Mouse (Mus musculus) spleen, adult 2 months (tissue): ENCODE data around the gene Lpcat3.

Experiments used
- CTCF ChIP-seq: fragments of 200-500 bp; IDR thresholded peaks from 2 replicates; pipeline ENCODE4 v1.5.1; 2011; ENCODE audit warnings: mild to moderate bottlenecking, inconsistent platforms; ENCODE audit not compliant: insufficient read depth, insufficient read length, insufficient replicate concordance; ENCODE audit errors: extremely low read depth
- POLR2A ChIP-seq: fragments of 200-500 bp; IDR thresholded peaks from 2 replicates; pipeline ENCODE4 v1.6.1; 2011; ENCODE audit warnings: low read depth, low read length, inconsistent platforms

DNA sequence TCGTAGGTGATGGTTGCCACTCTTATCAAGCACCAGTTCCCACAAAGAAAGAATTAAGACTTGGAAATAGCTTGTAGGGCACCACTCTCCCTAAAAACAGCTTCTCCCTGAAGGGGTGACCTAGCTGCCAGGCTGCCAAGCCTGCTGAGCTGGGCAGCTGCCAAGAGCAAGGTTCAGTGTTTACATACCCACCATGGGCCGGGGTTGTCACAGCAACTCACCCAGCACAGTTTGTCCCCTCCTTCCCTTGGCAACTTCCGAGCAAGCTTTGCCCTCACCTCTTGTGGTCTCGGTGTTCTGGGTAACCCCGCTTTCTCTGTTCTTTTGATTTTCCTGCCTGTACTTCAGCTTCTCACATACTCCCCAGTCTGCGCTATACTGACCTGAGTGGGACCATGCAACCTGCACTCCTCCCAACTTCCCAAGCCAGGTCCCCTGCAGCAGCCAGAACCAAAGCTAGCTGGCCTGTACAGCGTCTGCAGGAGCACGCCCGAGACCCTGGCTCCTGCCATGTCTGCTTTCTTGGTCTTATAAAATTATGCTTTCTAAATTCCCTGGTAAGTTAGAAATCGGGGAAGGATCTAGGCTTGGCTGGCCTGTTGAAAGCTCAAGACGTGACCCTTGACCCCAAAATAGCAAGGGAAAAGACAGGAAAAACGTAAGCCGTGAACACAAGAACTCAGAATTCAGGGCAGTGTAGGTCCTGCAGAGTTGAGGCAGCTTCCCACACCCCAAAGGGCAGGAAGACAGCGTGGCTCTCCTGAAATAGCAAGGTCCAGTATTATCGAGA is 31.5 kb downstream of the Lpcat3 start:
- no peak for TF ChIP-seq CTCF
- no peak for TF ChIP-seq POLR2A
